Mouse (Mus musculus) Patski (cell line): ENCODE results near the gene Gfy. TPM values are rescaled to one million over a fixed set of nuclear protein-coding genes. Genes with fewer than 3 reads are reported as not detected.
"Not testable (repeated sequence)": the region's sequence is repeated elsewhere in the genome, so short reads cannot be mapped to it uniquely, and the experiment has no call there.

ENCODE experiments used
- ATAC-seq: fragments of 100-300 bp; one replicate; pipeline ENCODE4 v1.8.0; 2021
- CTCF ChIA-PET: fragments of 350-600 bp; sonication (Branson Sonifier 250); formaldehyde crosslinking; loops from one replicate; lab custom pipeline; 2022; ENCODE audit warnings: inconsistent platforms; lab: Charles Lee
- POLR2A ChIA-PET: fragments of 350-600 bp; sonication (Branson Sonifier 250); formaldehyde crosslinking; loops from one replicate; lab custom pipeline; 2022; ENCODE audit warnings: antibody characterized with exemption, inconsistent platforms; lab: Charles Lee
- DNase-seq: peaks from one replicate; pipeline ENCODE4 v3.0.0-alpha.2; 2011; ENCODE audit warnings: low read depth, low spot score
- H3K27me3 ChIP-seq: fragments of 371-371 bp; one replicate; pipeline ENCODE4 v1.5.1; 2021
- CTCF ChIP-seq: fragments of 100-300 bp; IDR thresholded peaks from one replicate; pipeline ENCODE4 v1.5.1; 2021
- in situ Hi-C: fragments of 300-500 bp; cut with MboI; formaldehyde crosslinking; loops from 3 replicates; pipeline ENCODE4 v1.11.1; 2018; ENCODE audit warnings: low pct_unique_long_range_greater_than_20kb, mixed read lengths
- polyA plus RNA-seq: library from polyadenylated mRNA; unstranded; gene quantifications from one replicate; pipeline ENCODE4 v1.2.3, GENCODE M21; 2021

Gfy gene
- polyA plus RNA-seq, 1 experiment from 2014 or later, result not detected

DNA sequence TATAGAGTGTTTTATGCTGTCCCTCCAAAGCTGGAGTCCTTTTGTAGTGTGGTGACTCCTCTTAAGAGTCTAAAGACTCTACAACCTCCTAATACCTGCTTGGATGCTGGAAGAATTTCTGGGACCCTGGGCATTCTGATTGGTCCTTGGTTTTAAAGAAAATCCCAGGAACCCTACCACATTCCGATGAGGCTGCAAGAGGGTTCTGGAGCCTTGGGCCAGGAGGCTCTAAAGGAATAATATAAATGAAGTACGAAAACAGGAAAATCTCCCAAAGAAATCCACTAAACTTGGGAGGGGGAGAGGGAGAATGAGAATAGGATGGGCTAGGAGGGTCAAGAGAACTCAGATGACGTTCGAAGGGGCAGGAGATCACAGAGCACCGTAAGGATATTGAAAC is 25.8 kb downstream of the Gfy start:
- POLR2A ChIA-PET, result no interaction called here
- H3K27me3 ChIP-seq, result no peaks in the 10 kb centered on the region
- ATAC-seq, result no peak
- CTCF ChIA-PET, result interaction anchor here (2.7 kb wide), 1 partner anchor 16 kb away, joined by 10 read pairs; the partner anchor contains the start of genes Flt3l and Gm45713
- in situ Hi-C loops, result no loop called here
- TF ChIP-seq CTCF, result no peak
- DNase-seq, result no peak

DNA sequence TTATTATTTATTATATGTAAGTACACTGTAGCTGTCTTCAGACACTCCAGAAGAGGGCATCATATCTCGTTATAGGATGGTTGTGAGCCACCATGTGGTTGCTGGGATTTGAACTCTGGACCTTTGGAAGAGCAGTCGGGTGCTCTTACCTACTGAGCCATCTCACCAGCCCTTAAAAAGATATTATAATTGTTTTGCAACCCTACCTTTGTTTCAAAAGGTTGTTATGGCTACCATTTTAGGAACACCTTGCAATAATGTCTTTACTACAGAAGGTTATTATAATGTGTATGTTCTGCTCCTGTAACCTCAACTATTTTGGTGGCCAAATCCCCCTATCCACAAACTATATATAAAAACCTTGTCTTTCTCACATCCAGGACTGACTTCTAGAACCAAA is 26.3 kb downstream of the Gfy start:
- ATAC-seq, H3K27me3 ChIP-seq, in situ Hi-C loops, DNase-seq, POLR2A ChIA-PET: not testable (repeated sequence)
- CTCF ChIA-PET, result interaction anchor here (2.7 kb wide), 1 partner anchor 16 kb away, joined by 10 read pairs; the partner anchor contains the start of genes Flt3l and Gm45713

GRCm38 (mm10) chr7:45151303-45151702 is 28.1 kb downstream of the Gfy start:
- DNase-seq, result no peak
- no peak for ATAC-seq
- ChIA-PET CTCF (interaction anchor here (1.1 kb wide), 1 partner anchor 13 kb away, joined by 4 read pairs; no protein-coding TSS in a partner anchor), POLR2A (no interaction called here)
- no peak for TF ChIP-seq CTCF
- in situ Hi-C loops, result no loop called here
- H3K27me3 ChIP-seq, result no peaks in the 10 kb centered on the region

- no peak for TF ChIP-seq CTCF
- in situ Hi-C loops, result no loop called here
- ChIA-PET CTCF (no interaction called here), POLR2A (interaction anchor here (0.7 to 1.1 kb wide), 2 partner anchors 23 to 203 kb away, joined by 4 read pairs; no protein-coding TSS in a partner anchor)
- no peak for DNase-seq
- H3K27me3 ChIP-seq, result no peaks in the 10 kb centered on the region
- no peak for ATAC-seq
These were observed 29.0 kb downstream of the Gfy start for GRCm38 (mm10) chr7:45150321-45150720.

GRCm38 (mm10) chr7:45149545-45149944 is 29.8 kb downstream of the Gfy start:
- no peak for DNase-seq
- no peak for TF ChIP-seq CTCF
- ChIA-PET POLR2A (interaction anchor here (1.1 kb wide), 1 partner anchor 22 kb away, joined by 4 read pairs; no protein-coding TSS in a partner anchor), CTCF (no interaction called here)
- ATAC-seq, result no peak
- H3K27me3 ChIP-seq, result no peaks in the 10 kb centered on the region
- in situ Hi-C loops, result no loop called here

DNA sequence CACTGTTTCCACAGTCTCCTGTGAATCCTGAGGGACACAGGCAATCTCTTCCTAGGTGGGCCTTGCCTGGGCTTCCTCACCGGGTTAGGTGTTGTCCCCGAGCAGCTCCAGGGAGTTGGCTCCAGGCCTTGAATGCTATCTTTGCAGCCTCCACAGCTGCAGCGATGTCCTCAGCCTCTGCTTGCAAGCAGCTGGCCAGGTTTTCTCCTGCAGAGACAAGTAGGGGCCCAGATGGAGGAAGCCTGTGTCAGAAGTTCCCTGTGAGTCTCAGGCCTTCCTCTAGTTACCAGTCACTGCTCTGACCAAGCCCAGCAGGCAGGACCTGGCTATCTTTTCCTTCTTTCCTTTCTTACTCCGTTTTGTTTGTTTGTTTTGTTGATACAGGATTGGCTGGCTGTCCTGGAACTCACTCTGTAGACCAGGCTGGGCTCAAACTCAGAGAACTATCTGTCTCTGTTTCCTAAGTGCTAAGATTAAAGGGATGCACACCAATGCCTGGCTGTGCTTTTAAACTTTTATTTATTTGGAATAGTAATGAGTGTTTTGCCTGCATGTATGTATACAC is 30.8 kb downstream of the Gfy start:
- ATAC-seq, result no peak
- CTCF ChIA-PET, result no interaction called here
- POLR2A ChIA-PET, result interaction anchor here (0.5 kb wide), 1 partner anchor 174 kb away, joined by 3 read pairs; no protein-coding TSS in a partner anchor

DNA sequence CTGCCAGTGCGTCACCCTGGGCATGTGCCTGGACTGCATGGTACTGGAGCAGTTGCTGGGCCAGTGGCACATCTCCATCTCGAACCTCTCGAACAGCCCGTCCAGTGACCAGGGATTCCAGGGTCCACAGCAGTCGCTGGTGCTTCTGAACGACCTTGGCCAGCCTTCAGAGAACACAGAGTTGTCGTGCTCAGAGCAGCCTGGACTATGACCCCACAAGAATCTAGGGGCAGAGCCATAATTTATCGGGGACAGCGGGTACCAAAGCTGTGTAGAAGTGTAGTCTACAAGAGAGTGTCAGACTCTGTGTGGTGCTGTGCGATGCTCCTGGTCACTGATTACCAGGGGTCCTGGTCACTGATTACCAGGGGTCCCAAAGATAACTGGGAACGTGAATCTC is 31.5 kb downstream of the Gfy start:
- ChIA-PET POLR2A (interaction anchor here (0.5 kb wide), 1 partner anchor 173 kb away, joined by 3 read pairs; no protein-coding TSS in a partner anchor), CTCF (no interaction called here)
- ATAC-seq (no peak), DNase-seq (no peak)
- no peak for TF ChIP-seq CTCF
- no peaks in the 10 kb centered on the region for H3K27me3 ChIP-seq
- in situ Hi-C loops, result no loop called here

More for the DNA sequence above, 30.8 kb downstream of the Gfy start:
- no peak for TF ChIP-seq CTCF
- no peak for DNase-seq
- in situ Hi-C loops, result no loop called here
- H3K27me3 ChIP-seq, result no peaks in the 10 kb centered on the region

DNA sequence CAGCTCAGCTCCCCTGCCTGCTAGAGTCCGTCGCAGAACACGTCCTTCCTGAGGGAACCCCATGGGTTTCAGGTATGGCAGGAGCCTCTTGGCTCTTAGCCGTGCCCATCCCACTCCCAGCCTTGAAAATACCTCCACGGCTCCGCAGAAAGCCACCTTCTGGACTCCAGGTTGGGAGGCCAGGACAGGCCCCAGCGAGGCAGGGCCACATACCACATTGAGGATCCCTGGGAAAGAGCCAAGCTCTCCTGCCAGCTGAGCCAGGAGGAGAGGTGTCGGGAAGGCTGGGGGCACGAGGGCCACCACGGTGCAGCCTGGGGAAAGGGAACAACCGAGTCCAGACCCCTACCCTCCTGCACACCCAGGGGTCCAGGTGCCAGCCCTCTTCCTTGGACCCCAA is 32.1 kb downstream of the Gfy start:
- DNase-seq (no peak), ATAC-seq (no peak)
- CTCF ChIA-PET, result interaction anchor here (1.5 kb wide), 1 partner anchor 11 kb away, joined by 4 read pairs; the partner anchor contains the start of genes Flt3l and Gm45713
- no peak for TF ChIP-seq CTCF
- in situ Hi-C loops, result no loop called here
- POLR2A ChIA-PET, result no interaction called here
- no peaks in the 10 kb centered on the region for H3K27me3 ChIP-seq

DNA sequence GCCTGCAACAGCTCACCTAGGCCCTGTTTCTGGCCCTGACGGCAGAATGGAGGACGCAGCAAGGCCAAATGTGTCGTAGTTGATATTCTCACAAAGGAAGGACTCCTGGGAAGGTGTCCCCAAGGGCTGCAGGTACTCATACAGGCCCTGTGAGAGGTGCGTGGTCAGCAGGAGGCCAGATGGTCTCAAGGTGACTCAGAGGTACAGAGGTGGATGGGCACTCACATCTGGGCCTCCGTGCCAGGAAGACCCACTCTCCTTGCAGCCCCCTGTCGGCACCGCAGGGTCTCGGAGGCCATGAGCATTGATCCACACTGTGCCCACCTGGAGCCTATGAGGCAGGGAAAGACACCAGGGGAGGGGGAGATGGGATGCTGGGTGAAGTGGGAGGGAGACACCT is 33.9 kb downstream of the Gfy start:
- in situ Hi-C loops, result no loop called here
- no peak for TF ChIP-seq CTCF
- ATAC-seq (no peak), DNase-seq (no peak)
- H3K27me3 ChIP-seq, result no peaks in the 10 kb centered on the region
- ChIA-PET CTCF (no interaction called here), POLR2A (no interaction called here)

DNA sequence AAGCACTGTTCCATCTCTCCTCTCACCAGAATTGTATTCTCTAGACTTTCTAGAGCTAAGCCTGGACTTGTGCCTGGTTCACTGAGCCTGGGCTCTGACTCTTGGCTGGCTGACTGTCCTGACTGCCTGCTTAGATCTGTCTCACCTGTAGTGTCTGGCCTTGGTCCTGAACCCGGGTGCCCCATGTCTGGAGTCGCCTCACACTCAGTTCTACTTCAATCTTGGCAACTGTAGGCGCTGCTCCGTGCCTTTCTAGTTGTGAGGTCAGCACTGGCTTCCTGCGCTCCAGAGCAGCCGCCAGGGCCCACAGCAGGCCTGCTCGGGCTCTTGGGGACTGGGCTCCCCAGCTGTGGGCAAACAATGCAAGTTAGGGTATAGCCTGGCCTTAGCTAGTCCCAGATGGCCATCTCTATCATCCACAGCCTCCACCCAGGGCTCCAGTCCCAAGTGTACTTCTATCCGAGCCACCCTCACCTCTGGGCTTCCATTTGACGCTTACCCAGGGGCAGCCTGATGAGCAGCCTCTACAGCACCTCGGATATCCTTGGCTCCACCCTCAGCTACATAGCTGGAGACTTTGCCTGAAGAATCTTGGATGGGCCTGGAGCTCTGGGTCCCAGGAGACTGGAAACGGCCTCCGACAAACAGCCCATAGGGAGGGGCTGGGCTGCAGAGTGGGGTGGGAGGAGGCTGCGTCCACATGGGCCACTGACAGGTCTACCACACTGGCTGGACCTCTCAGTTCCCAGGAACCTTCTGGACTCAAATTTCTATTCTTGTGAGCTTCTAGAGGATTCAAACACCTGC is 34.8 kb downstream of the Gfy start:
- ChIA-PET CTCF (interaction anchor here (1.3 kb wide), 1 partner anchor 76 kb away, joined by 3 read pairs; no protein-coding TSS in a partner anchor), POLR2A (no interaction called here)
- no peak for TF ChIP-seq CTCF
- ATAC-seq (no peak), DNase-seq (no peak)
- in situ Hi-C loops, result no loop called here
- H3K27me3 ChIP-seq, result no peaks in the 10 kb centered on the region

DNA sequence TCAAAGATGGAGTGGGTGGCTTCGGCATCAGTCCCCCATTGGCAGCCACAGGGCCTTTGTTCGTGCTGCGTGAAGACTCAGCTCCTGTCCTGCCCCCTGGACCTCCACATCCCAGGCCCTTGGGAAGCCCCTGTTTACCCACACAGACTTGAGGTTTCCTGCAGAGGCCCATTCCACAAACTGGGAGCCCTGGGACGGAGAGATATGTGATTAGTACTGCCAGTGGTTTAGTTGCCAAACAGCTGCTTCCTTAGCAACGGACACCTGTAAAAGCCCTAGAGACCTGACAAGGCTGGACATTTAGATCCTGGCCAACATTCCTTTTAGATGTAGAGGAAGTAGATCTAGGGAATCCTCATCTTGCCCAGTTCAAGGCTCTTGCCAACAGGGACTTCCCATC is 37.5 kb downstream of the Gfy start:
- ATAC-seq, result no peak
- no peak for TF ChIP-seq CTCF
- POLR2A ChIA-PET, result no interaction called here
- no peaks in the 10 kb centered on the region for H3K27me3 ChIP-seq
- in situ Hi-C loops, result no loop called here
- DNase-seq, result no peak
- CTCF ChIA-PET, result no interaction called here
